Mouse (Mus musculus): ENCODE results near the gene Cpt1c. TPM values are rescaled to one million over a fixed set of nuclear protein-coding genes. Genes with fewer than 3 reads are reported as not detected.

The Cpt1c gene
- polyA plus RNA-seq, 1 experiment from 2014 or later, result 56.0 TPM

Small RNA genes within 50 kb of the gene (microRNA-seq; reads per million reads assigned to microRNA genes)
- 0.82 reads per million for gene Mir7054

Other genes starting within 250 kb of the Cpt1c start
- gene Vrk3, start 226.4 kb downstream of the Cpt1c start, polyA plus RNA-seq (2015; fragmentation: Nextera tagmentation; extraction: Ambion mirVana), result 33.9 and 35.2 TPM in 2 replicates
- gene Zfp473, start 223.8 kb downstream of the Cpt1c start, polyA plus RNA-seq (2015; fragmentation: Nextera tagmentation; extraction: Ambion mirVana), result 1.2 and 1.4 TPM in 2 replicates
- gene Nup62, start 158.8 kb downstream of the Cpt1c start, polyA plus RNA-seq (2015; fragmentation: Nextera tagmentation; extraction: Ambion mirVana), result 55.7 and 61.3 TPM in 2 replicates
- 2.0 and 2.1 TPM in 2 replicates for gene Il4i1, start 158.5 kb downstream of the Cpt1c start, polyA plus RNA-seq (2015; fragmentation: Nextera tagmentation; extraction: Ambion mirVana)
- gene Atf5, start 158.2 kb downstream of the Cpt1c start, polyA plus RNA-seq (2015; fragmentation: Nextera tagmentation; extraction: Ambion mirVana), result 3.8 and 5.4 TPM in 2 replicates
- gene Akt1s1, start 125.9 kb downstream of the Cpt1c start, polyA plus RNA-seq (2015; fragmentation: Nextera tagmentation; extraction: Ambion mirVana), result 78.9 and 88.2 TPM in 2 replicates
- 109 and 110 TPM in 2 replicates for gene Tbc1d17, start 125.8 kb downstream of the Cpt1c start, polyA plus RNA-seq (2015; fragmentation: Nextera tagmentation; extraction: Ambion mirVana)
- 32.3 and 38.5 TPM in 2 replicates for gene Pnkp, start 117.7 kb downstream of the Cpt1c start, polyA plus RNA-seq (2015; fragmentation: Nextera tagmentation; extraction: Ambion mirVana)
- gene Ptov1, start 105.1 kb downstream of the Cpt1c start, polyA plus RNA-seq (2015; fragmentation: Nextera tagmentation; extraction: Ambion mirVana), result 524 and 584 TPM in 2 replicates
- gene Med25, start 82.1 kb downstream of the Cpt1c start, polyA plus RNA-seq (2015; fragmentation: Nextera tagmentation; extraction: Ambion mirVana), result 151 and 162 TPM in 2 replicates
- gene Fuz, start 78.8 kb downstream of the Cpt1c start, polyA plus RNA-seq (2015; fragmentation: Nextera tagmentation; extraction: Ambion mirVana), result 24.2 and 26.9 TPM in 2 replicates
- 98.1 and 98.6 TPM in 2 replicates for gene Ap2a1, start 45.4 kb downstream of the Cpt1c start, polyA plus RNA-seq (2015; fragmentation: Nextera tagmentation; extraction: Ambion mirVana)
- 0.17 TPM in 1 of 2 replicates, not detected in the other for gene Tsks, start 31.6 kb downstream of the Cpt1c start, polyA plus RNA-seq (2015; fragmentation: Nextera tagmentation; extraction: Ambion mirVana)
- 784 and 789 TPM in 2 replicates for gene Prmt1, start 11.7 kb upstream of the Cpt1c start, polyA plus RNA-seq (2015; fragmentation: Nextera tagmentation; extraction: Ambion mirVana)
- gene Irf3, start 22.8 kb upstream of the Cpt1c start, polyA plus RNA-seq (2015; fragmentation: Nextera tagmentation; extraction: Ambion mirVana), result 63.0 and 70.7 TPM in 2 replicates
- 21.3 and 21.6 TPM in 2 replicates for gene Bcl2l12, start 23.9 kb upstream of the Cpt1c start, polyA plus RNA-seq (2015; fragmentation: Nextera tagmentation; extraction: Ambion mirVana)
- 38.1 and 47.7 TPM in 2 replicates for gene Scaf1, start 41.5 kb upstream of the Cpt1c start, polyA plus RNA-seq (2015; fragmentation: Nextera tagmentation; extraction: Ambion mirVana)
- 8.4 and 9.6 TPM in 2 replicates for gene Rras, start 43.1 kb upstream of the Cpt1c start, polyA plus RNA-seq (2015; fragmentation: Nextera tagmentation; extraction: Ambion mirVana)
- gene Prr12, start 78.0 kb upstream of the Cpt1c start, polyA plus RNA-seq (2015; fragmentation: Nextera tagmentation; extraction: Ambion mirVana), result 14.0 and 17.0 TPM in 2 replicates
- gene Nosip, start 87.6 kb upstream of the Cpt1c start, polyA plus RNA-seq (2015; fragmentation: Nextera tagmentation; extraction: Ambion mirVana), result 56.5 and 61.8 TPM in 2 replicates
- 13.2 and 14.5 TPM in 2 replicates for gene Prrg2, start 87.8 kb upstream of the Cpt1c start, polyA plus RNA-seq (2015; fragmentation: Nextera tagmentation; extraction: Ambion mirVana)
- gene Rcn3, start 117.4 kb upstream of the Cpt1c start, polyA plus RNA-seq (2015; fragmentation: Nextera tagmentation; extraction: Ambion mirVana), result 57.7 and 69.8 TPM in 2 replicates
- 17.6 and 18.4 TPM in 2 replicates for gene Fcgrt, start 129.0 kb upstream of the Cpt1c start, polyA plus RNA-seq (2015; fragmentation: Nextera tagmentation; extraction: Ambion mirVana)
- gene Rps11, start 149.6 kb upstream of the Cpt1c start, polyA plus RNA-seq (2015; fragmentation: Nextera tagmentation; extraction: Ambion mirVana), result 1,074 TPM in 2 replicates
- gene Rpl13a, start 153.9 kb upstream of the Cpt1c start, polyA plus RNA-seq (2015; fragmentation: Nextera tagmentation; extraction: Ambion mirVana), result 838 and 877 TPM in 2 replicates
- 0.24 TPM in 1 of 2 replicates, not detected in the other for gene Gm45713, start 161.4 kb upstream of the Cpt1c start, polyA plus RNA-seq (2015; fragmentation: Nextera tagmentation; extraction: Ambion mirVana)
- 0.82 and 1.3 TPM in 2 replicates for gene Flt3l, start 161.6 kb upstream of the Cpt1c start, polyA plus RNA-seq (2015; fragmentation: Nextera tagmentation; extraction: Ambion mirVana)
- 93.0 and 96.0 TPM in 2 replicates for gene Pih1d1, start 179.5 kb upstream of the Cpt1c start, polyA plus RNA-seq (2015; fragmentation: Nextera tagmentation; extraction: Ambion mirVana)
- gene Aldh16a1, start 179.7 kb upstream of the Cpt1c start, polyA plus RNA-seq (2015; fragmentation: Nextera tagmentation; extraction: Ambion mirVana), result 24.7 and 27.2 TPM in 2 replicates
- gene Slc17a7, start 189.1 kb upstream of the Cpt1c start, polyA plus RNA-seq (2015; fragmentation: Nextera tagmentation; extraction: Ambion mirVana), result 0.34 and 1.8 TPM in 2 replicates
- not detected in 2 replicates for gene Gfy, start 204.7 kb upstream of the Cpt1c start, polyA plus RNA-seq (2015; fragmentation: Nextera tagmentation; extraction: Ambion mirVana)
- gene Pth2, start 206.1 kb upstream of the Cpt1c start, polyA plus RNA-seq (2015; fragmentation: Nextera tagmentation; extraction: Ambion mirVana), result 1.8 and 2.1 TPM in 2 replicates
- gene Ccdc155, start 230.0 kb upstream of the Cpt1c start, polyA plus RNA-seq (2015; fragmentation: Nextera tagmentation; extraction: Ambion mirVana), result 0.59 and 0.97 TPM in 2 replicates
- gene Dkkl1, start 237.3 kb upstream of the Cpt1c start, polyA plus RNA-seq (2015; fragmentation: Nextera tagmentation; extraction: Ambion mirVana), result 1.5 and 1.6 TPM in 2 replicates
- gene Tead2, start 240.9 kb upstream of the Cpt1c start, polyA plus RNA-seq (2015; fragmentation: Nextera tagmentation; extraction: Ambion mirVana), result 112 and 124 TPM in 2 replicates

Measured in midbrain, embryonic 13.5 days (tissue).